Comparison of ENCODE assay signal across 22 mouse cellular contexts in the genomic region with DNA sequence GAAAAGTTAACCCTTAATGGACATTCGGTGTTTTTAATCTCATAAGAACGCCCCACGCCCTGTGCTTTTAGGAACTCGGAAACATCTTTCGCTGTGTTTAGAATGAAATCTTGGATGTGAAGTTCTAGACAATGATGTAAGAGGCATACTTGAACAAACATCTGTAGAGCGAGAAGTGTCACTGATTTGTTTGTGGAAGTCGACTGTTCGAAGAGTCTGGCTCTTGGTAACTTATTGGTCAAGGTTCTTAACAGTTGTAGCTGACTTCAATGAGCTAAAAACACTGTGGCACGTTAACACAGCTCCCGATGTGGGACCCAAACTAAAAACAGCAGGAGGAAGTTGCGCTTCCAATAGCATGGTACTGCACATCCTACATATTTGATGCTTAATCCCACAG.
DNase-seq lines count a peak whose midpoint lies in the region; ATAC-seq and TF ChIP-seq lines count a peak whose summit lies in the region.
"Had no signal": no experiment of that assay in that cellular context is flagged by ENCODE, and none has a peak within 500 bp of the region (broad histone marks: within the 10 kb centered on the region; RNA-seq: fewer than 3 reads in every experiment).

No protein-coding gene starts in this region.

- peaks cover 3% of the 10 kb centered on the region for H3K36me3 ChIP-seq in heart, adult 2 months (ENCODE audit: control insufficient read depth, insufficient read depth, low read length)
- H3K36me3 ChIP-seq in kidney, embryonic 15.5 days: no peaks in the 10 kb centered on the region
- H3K36me3 ChIP-seq in kidney, embryonic 14.5 days (ENCODE audit: control insufficient read depth, insufficient read depth, low read length): no peaks in the 10 kb centered on the region
- no peaks in the 10 kb centered on the region for H3K36me3 ChIP-seq in midbrain, embryonic 11.5 days (ENCODE audit: control insufficient read depth, insufficient read depth, low read length)
- H3K36me3 ChIP-seq in midbrain, embryonic 10.5 days: no peaks in the 10 kb centered on the region
- no peaks in the 10 kb centered on the region for H3K36me3 ChIP-seq in embryonic facial prominence, embryonic 10.5 days (replicated peaks)
- H3K36me3 ChIP-seq: hindbrain, embryonic 13.5 days; limb, embryonic 10.5 days; liver, embryonic 15.5 days; midbrain, embryonic 15.5 days; neural tube, embryonic 12.5 days had no signal

- DNase-seq in heart, adult 2 months: no peak
- no peak for DNase-seq in heart, adult 8-10 months (ENCODE audit: low spot score)
- peak; percentile 83 for DNase-seq in midbrain, embryonic 11.5 days (ENCODE audit: low spot score, missing footprints)
- no peak for DNase-seq in midbrain, embryonic 10.5 days (ENCODE audit: low spot score)
- no peak for DNase-seq in embryonic facial prominence, embryonic 10.5 days (ENCODE audit: low spot score)
- DNase-seq: cerebellum, adult 18-20 months; cerebellum, postnatal 25 days; embryo, embryonic 11 days; gastrocnemius, postnatal 10 days; liver; right cerebral cortex, postnatal 14 days; thymus, adult 2 months; thymus, postnatal 4 days had no signal

- H3K4me1 ChIP-seq in heart, adult 2 months (ENCODE audit: control insufficient read depth, insufficient read depth, low read length): peaks cover 1% of the 10 kb centered on the region
- no peaks in the 10 kb centered on the region for H3K4me1 ChIP-seq in kidney, embryonic 15.5 days
- no peaks in the 10 kb centered on the region for H3K4me1 ChIP-seq in kidney, embryonic 14.5 days (ENCODE audit: control insufficient read depth, insufficient read depth, low read length)
- no peaks in the 10 kb centered on the region for H3K4me1 ChIP-seq in midbrain, embryonic 11.5 days (ENCODE audit: control insufficient read depth, insufficient read depth, low read length)
- H3K4me1 ChIP-seq in midbrain, embryonic 10.5 days: no peaks in the 10 kb centered on the region
- H3K4me1 ChIP-seq in embryonic facial prominence, embryonic 10.5 days: no peaks in the 10 kb centered on the region
- H3K4me1 ChIP-seq: forebrain, embryonic 13.5 days; hindbrain, embryonic 13.5 days; limb, embryonic 10.5 days; midbrain, embryonic 15.5 days; neural tube, embryonic 12.5 days had no signal

- intact Hi-C loops in heart, adult 2 months (cut with DNase I): loop anchor here (5.0 kb wide), 1 partner anchor 113 kb away; no protein-coding TSS in a partner anchor

- WGBS in heart, adult 2 months: 63% methylated on average over 11 of the region's 11 CpGs
- WGBS in kidney, embryonic 15.5 days: 79% methylated on average over 11 of the region's 11 CpGs
- 74% methylated on average over 11 of the region's 11 CpGs for WGBS in kidney, embryonic 14.5 days
- 92% methylated on average over 11 of the region's 11 CpGs for WGBS in midbrain, embryonic 11.5 days
- 90% methylated on average over 11 of the region's 11 CpGs for WGBS in midbrain, embryonic 10.5 days
- WGBS in embryonic facial prominence, embryonic 10.5 days: 89% methylated on average over 11 of the region's 11 CpGs

- H3K27ac ChIP-seq in heart, adult 2 months: peak overlapping the region; percentile 36; the same call in 1 of the 2 replicates
- H3K27ac ChIP-seq in kidney, embryonic 15.5 days: 0 out of 2 replicates have a peak overlapping the region, but pooled peaks have one; percentile 32
- H3K27ac ChIP-seq in kidney, embryonic 14.5 days (ENCODE audit: low read depth, low read length): no peak overlapping the region
- no peak overlapping the region for H3K27ac ChIP-seq in midbrain, embryonic 11.5 days (ENCODE audit: low read depth, low read length)
- H3K27ac ChIP-seq in midbrain, embryonic 10.5 days (replicated peaks): no peak overlapping the region
- no peak overlapping the region for H3K27ac ChIP-seq in embryonic facial prominence, embryonic 10.5 days (replicated peaks)
- H3K27ac ChIP-seq: forebrain, embryonic 13.5 days; hindbrain, embryonic 13.5 days; limb, embryonic 10.5 days; liver, embryonic 15.5 days; midbrain, embryonic 15.5 days; neural tube, embryonic 12.5 days; stomach, postnatal 0 days had no signal

- H3K4me2 ChIP-seq in kidney, embryonic 15.5 days: no peak overlapping the region
- H3K4me2 ChIP-seq in kidney, embryonic 14.5 days (replicated peaks; ENCODE audit: low read depth, low read length): no peak overlapping the region
- no peak overlapping the region for H3K4me2 ChIP-seq in midbrain, embryonic 11.5 days
- H3K4me2 ChIP-seq: forebrain, embryonic 13.5 days; hindbrain, embryonic 13.5 days; liver, embryonic 15.5 days; midbrain, embryonic 15.5 days; neural tube, embryonic 12.5 days had no signal

- no peak for ATAC-seq in kidney, embryonic 15.5 days (replicated peaks; ENCODE audit: low FRiP score)
- ATAC-seq in kidney, embryonic 14.5 days (ENCODE audit: low FRiP score, low TSS enrichment): no peak
- ATAC-seq in midbrain, embryonic 11.5 days (ENCODE audit: low FRiP score): no peak
- ATAC-seq: forebrain, embryonic 13.5 days; midbrain, embryonic 15.5 days had no signal

- no peaks in the 10 kb centered on the region for H3K79me2 ChIP-seq in heart, adult 2 months (replicated peaks; ENCODE audit: control insufficient read depth, insufficient read depth, low read length)

- H3K9ac ChIP-seq in heart, adult 2 months (ENCODE audit: low read depth, low read length): no peak overlapping the region
- H3K9ac ChIP-seq in kidney, embryonic 15.5 days: no peak overlapping the region
- no peak overlapping the region for H3K9ac ChIP-seq in kidney, embryonic 14.5 days (ENCODE audit: low read depth, low read length)
- no peak overlapping the region for H3K9ac ChIP-seq in midbrain, embryonic 11.5 days (ENCODE audit: low read length)
- H3K9ac ChIP-seq: forebrain, embryonic 13.5 days; hindbrain, embryonic 13.5 days; liver, embryonic 15.5 days; midbrain, embryonic 15.5 days; neural tube, embryonic 12.5 days had no signal

- H3K9me3 ChIP-seq in kidney, embryonic 15.5 days (replicated peaks): no peaks in the 10 kb centered on the region
- H3K9me3 ChIP-seq in kidney, embryonic 14.5 days (ENCODE audit: control insufficient read depth, low read length): no peaks in the 10 kb centered on the region
- H3K9me3 ChIP-seq in midbrain, embryonic 11.5 days (ENCODE audit: control insufficient read depth, low read length): no peaks in the 10 kb centered on the region; the same call in 1 of the 2 replicates
- H3K9me3 ChIP-seq in midbrain, embryonic 10.5 days (replicated peaks): no peaks in the 10 kb centered on the region
- H3K9me3 ChIP-seq in embryonic facial prominence, embryonic 10.5 days: no peaks in the 10 kb centered on the region
- H3K9me3 ChIP-seq: forebrain, embryonic 13.5 days; hindbrain, embryonic 13.5 days; limb, embryonic 10.5 days; liver, embryonic 15.5 days; midbrain, embryonic 15.5 days; neural tube, embryonic 12.5 days had no signal

- TF ChIP-seq CTCF in heart, adult 2 months (IDR thresholded peaks at IDR 0.05): no peak

- TF ChIP-seq POLR2A in heart, adult 2 months (IDR thresholded peaks at IDR 0.05; ENCODE audit: insufficient read depth, low read depth, low read length): no peak

- no peak overlapping the region for H3K4me3 ChIP-seq in heart, adult 2 months
- no peak overlapping the region for H3K4me3 ChIP-seq in kidney, embryonic 15.5 days (replicated peaks)
- no peak overlapping the region for H3K4me3 ChIP-seq in kidney, embryonic 14.5 days (ENCODE audit: low read length)
- no peak overlapping the region for H3K4me3 ChIP-seq in midbrain, embryonic 11.5 days (ENCODE audit: low read depth, low read length)
- H3K4me3 ChIP-seq in midbrain, embryonic 10.5 days: no peak overlapping the region
- H3K4me3 ChIP-seq in embryonic facial prominence, embryonic 10.5 days: no peak overlapping the region
- H3K4me3 ChIP-seq: forebrain, embryonic 13.5 days; hindbrain, embryonic 13.5 days; limb, embryonic 10.5 days; liver, embryonic 15.5 days; midbrain, embryonic 15.5 days; neural tube, embryonic 12.5 days had no signal

- H3K27me3 ChIP-seq in heart, adult 2 months (ENCODE audit: control insufficient read depth, insufficient read depth, low read length): no peaks in the 10 kb centered on the region
- no peaks in the 10 kb centered on the region for H3K27me3 ChIP-seq in kidney, embryonic 15.5 days
- no peaks in the 10 kb centered on the region for H3K27me3 ChIP-seq in kidney, embryonic 14.5 days (ENCODE audit: control insufficient read depth, insufficient read depth, low read length)
- H3K27me3 ChIP-seq in midbrain, embryonic 11.5 days (ENCODE audit: control insufficient read depth, insufficient read depth, low read length): no peaks in the 10 kb centered on the region
- H3K27me3 ChIP-seq in midbrain, embryonic 10.5 days (ENCODE audit: low read depth, poor library complexity, severe bottlenecking): no peaks in the 10 kb centered on the region
- no peaks in the 10 kb centered on the region for H3K27me3 ChIP-seq in embryonic facial prominence, embryonic 10.5 days (replicated peaks; ENCODE audit: low read depth, poor library complexity, severe bottlenecking)
- H3K27me3 ChIP-seq: forebrain, embryonic 13.5 days; hindbrain, embryonic 13.5 days; liver, embryonic 15.5 days; midbrain, embryonic 15.5 days; neural tube, embryonic 12.5 days had no signal

- no peak for TF ChIP-seq EP300 in heart, adult 2 months (IDR thresholded peaks at IDR 0.05; ENCODE audit: insufficient read depth, low read depth, low read length)

Comparison
In these comparisons a context has a peak if more than half of its experiments do, and no peak if none do; other contexts are left out.
1. H3K27ac ChIP-seq: peak in heart, adult 2 months (single experiment) and kidney, embryonic 15.5 days (single experiment); none in kidney, embryonic 14.5 days (single experiment), midbrain, embryonic 11.5 days (single experiment), midbrain, embryonic 10.5 days (single experiment) and embryonic facial prominence, embryonic 10.5 days (single experiment).